Mouse (Mus musculus) urinary bladder, postnatal 4 days (tissue): ENCODE data around the gene Sesn2.

ENCODE experiments used
- DNase-seq, 2 experiments: peaks; one replicate each; pipeline ENCODE4 v3.0.0; 2021 to 2022; ENCODE audit warnings: low spot score in 2 of 2

The Sesn2 gene

GRCm38 (mm10) chr4:132514555-132515135 is 4.3 kb upstream of the Sesn2 start:
- DNase-seq, result peak; percentile 68 to 80

GRCm38 (mm10) chr4:132513395-132514273 is 3.3 kb upstream of the Sesn2 start:
- no peak for DNase-seq

GRCm38 (mm10) chr4:132512080-132512479 is 1.8 kb upstream of the Sesn2 start:
- no peak for DNase-seq

GRCm38 (mm10) chr4:132509621-132510296 is 542 bp downstream of the Sesn2 start:
- DNase-seq, result peak; percentile 81 to 87

- no peak for DNase-seq
Measured at GRCm38 (mm10) chr4:132507210-132507609, 3.1 kb downstream of the Sesn2 start.

- DNase-seq, result no peak
Measured at GRCm38 (mm10) chr4:132506250-132506649, 4.1 kb downstream of the Sesn2 start.

- DNase-seq, result no peak
Measured at GRCm38 (mm10) chr4:132505800-132506199, 4.5 kb downstream of the Sesn2 start.

- DNase-seq, result no peak
Measured at GRCm38 (mm10) chr4:132505034-132505738, 5.1 kb downstream of the Sesn2 start.

- DNase-seq, result no peak
Measured at GRCm38 (mm10) chr4:132503344-132503743, 7.0 kb downstream of the Sesn2 start.

- no peak for DNase-seq
Measured at GRCm38 (mm10) chr4:132501639-132502038, 8.7 kb downstream of the Sesn2 start.

GRCm38 (mm10) chr4:132494271-132494918 is 15.9 kb downstream of the Sesn2 start:
- DNase-seq, result no peak

- DNase-seq, result no peak
Measured at GRCm38 (mm10) chr4:132492178-132493060, 17.9 kb downstream of the Sesn2 start.

- no peak for DNase-seq
Measured at GRCm38 (mm10) chr4:132491748-132492147, 18.6 kb downstream of the Sesn2 start.

- no peak for DNase-seq
Measured at GRCm38 (mm10) chr4:132491057-132491456, 19.2 kb downstream of the Sesn2 start.

GRCm38 (mm10) chr4:132490273-132491010 is 19.9 kb downstream of the Sesn2 start:
- no peak for DNase-seq

GRCm38 (mm10) chr4:132488976-132489375 is 21.3 kb downstream of the Sesn2 start:
- DNase-seq, result no peak

- DNase-seq, result no peak
Measured at GRCm38 (mm10) chr4:132488521-132488920, 21.8 kb downstream of the Sesn2 start.

GRCm38 (mm10) chr4:132484820-132485219 is 25.5 kb downstream of the Sesn2 start:
- no peak for DNase-seq

GRCm38 (mm10) chr4:132484231-132484630 is 26.1 kb downstream of the Sesn2 start:
- DNase-seq, result no peak
